Mouse (Mus musculus) spleen, postnatal 0 days (tissue): ENCODE results near the gene Ndc1. TPM values are rescaled to one million over a fixed set of nuclear protein-coding genes. Genes with fewer than 3 reads are reported as not detected.

Experiments used
- polyA plus RNA-seq: library from polyadenylated mRNA; unstranded; fragments of >200 nt; fragmentation: Nextera tagmentation; extraction: Ambion mirVana; gene quantifications from 2 replicates; pipeline ENCODE4 v1.2.1, GENCODE M21; 2015

Gene Ndc1
- 14.4 and 15.8 TPM in 2 replicates for polyA plus RNA-seq

GRCm38 (mm10) chr4:107367567-107368314 lies at the start of gene Ndc1:
TSS of gene Ndc1 (plus strand) at chr4:107367784.

GRCm38 (mm10) chr4:107434356-107435237 lies 67.0 kb downstream of the Ndc1 start, which contains the start of gene Glis1:
TSS of gene Glis1 (plus strand) at chr4:107434591.

Other genes with a start within 250 kb of the Ndc1 start
- gene Tmem59, start 189.4 kb upstream of the Ndc1 start, polyA plus RNA-seq = 206 and 236 TPM in 2 replicates
- gene Tceanc2, start 188.7 kb upstream of the Ndc1 start, polyA plus RNA-seq = 25.7 and 28.1 TPM in 2 replicates
- not detected in 2 replicates for gene Ldlrad1, start 158.6 kb upstream of the Ndc1 start, polyA plus RNA-seq
- 18.6 and 19.7 TPM in 2 replicates for gene Lrrc42, start 114.3 kb upstream of the Ndc1 start, polyA plus RNA-seq
- 14.6 and 16.7 TPM in 2 replicates for gene Hspb11, start 114.2 kb upstream of the Ndc1 start, polyA plus RNA-seq
- not detected in 2 replicates for gene Dio1, start 60.6 kb upstream of the Ndc1 start, polyA plus RNA-seq
- gene Yipf1, start 53.4 kb upstream of the Ndc1 start, polyA plus RNA-seq = 39.6 and 42.4 TPM in 2 replicates
- 0.16 and 0.35 TPM in 2 replicates for gene Glis1, start 66.8 kb downstream of the Ndc1 start, polyA plus RNA-seq